Mouse (Mus musculus) neural tube, embryonic 15.5 days (tissue): ENCODE measurements around the gene Nudt3. TPM values are rescaled to one million over a fixed set of nuclear protein-coding genes. Genes with fewer than 3 reads are reported as not detected.

ENCODE experiments used
- ATAC-seq: fragments of 200-750 bp; cut with Nextera tagmentation; 2 replicates; pipeline ENCODE4 v1.8.0; 2017; ENCODE audit warnings: mild to moderate bottlenecking, moderate TSS enrichment, moderate library complexity; ENCODE audit not compliant: low FRiP score
- H3K27ac ChIP-seq: fragments of 300-500 bp; sonication (generic); replicated peaks from 2 replicates; pipeline ENCODE4 v1.5.1; 2015; ENCODE audit warnings: mild to moderate bottlenecking, inconsistent platforms
- H3K27me3 ChIP-seq: fragments of 300-500 bp; sonication (generic); replicated peaks from 2 replicates; pipeline ENCODE4 v1.6.1; 2015; ENCODE audit warnings: inconsistent platforms
- H3K36me3 ChIP-seq: fragments of 300-500 bp; sonication (generic); 2 replicates; pipeline ENCODE4 v1.6.1; 2015; ENCODE audit warnings: inconsistent platforms
- H3K4me1 ChIP-seq: fragments of 300-500 bp; sonication (generic); 2 replicates; pipeline ENCODE4 v1.6.1; 2015; ENCODE audit warnings: inconsistent platforms
- H3K4me2 ChIP-seq: fragments of 300-500 bp; sonication (generic); 2 replicates; pipeline ENCODE4 v1.6.1; 2015; ENCODE audit warnings: inconsistent platforms, mild to moderate bottlenecking, moderate library complexity
- H3K4me3 ChIP-seq: fragments of 300-500 bp; sonication (generic); replicated peaks from 2 replicates; pipeline ENCODE4 v1.5.1; 2015; ENCODE audit warnings: mild to moderate bottlenecking, inconsistent platforms
- H3K9ac ChIP-seq: fragments of 300-500 bp; sonication (generic); replicated peaks from 2 replicates; pipeline ENCODE4 v1.6.1; 2015; ENCODE audit warnings: mild to moderate bottlenecking, inconsistent platforms
- H3K9me3 ChIP-seq: fragments of 300-500 bp; sonication (generic); replicated peaks from 2 replicates; pipeline ENCODE4 v1.6.1; 2016; ENCODE audit warnings: inconsistent platforms
- WGBS: fragments of 180-500 bp; shearing (Covaris S2); methylation state at CpG from one replicate; pipeline ENCODE4 v1.1.7; 2015; ENCODE audit warnings: mixed read lengths; 5-methylcytosine and 5-hydroxymethylcytosine counted together
- polyA plus RNA-seq: library from polyadenylated mRNA; unstranded; fragments of >200 nt; fragmentation: Nextera tagmentation; extraction: Ambion mirVana; gene quantifications from 2 replicates; pipeline ENCODE4 v1.2.1, GENCODE M21; 2015

Gene Nudt3
- polyA plus RNA-seq, 1 experiment from 2014 or later: 253 TPM

DNA sequence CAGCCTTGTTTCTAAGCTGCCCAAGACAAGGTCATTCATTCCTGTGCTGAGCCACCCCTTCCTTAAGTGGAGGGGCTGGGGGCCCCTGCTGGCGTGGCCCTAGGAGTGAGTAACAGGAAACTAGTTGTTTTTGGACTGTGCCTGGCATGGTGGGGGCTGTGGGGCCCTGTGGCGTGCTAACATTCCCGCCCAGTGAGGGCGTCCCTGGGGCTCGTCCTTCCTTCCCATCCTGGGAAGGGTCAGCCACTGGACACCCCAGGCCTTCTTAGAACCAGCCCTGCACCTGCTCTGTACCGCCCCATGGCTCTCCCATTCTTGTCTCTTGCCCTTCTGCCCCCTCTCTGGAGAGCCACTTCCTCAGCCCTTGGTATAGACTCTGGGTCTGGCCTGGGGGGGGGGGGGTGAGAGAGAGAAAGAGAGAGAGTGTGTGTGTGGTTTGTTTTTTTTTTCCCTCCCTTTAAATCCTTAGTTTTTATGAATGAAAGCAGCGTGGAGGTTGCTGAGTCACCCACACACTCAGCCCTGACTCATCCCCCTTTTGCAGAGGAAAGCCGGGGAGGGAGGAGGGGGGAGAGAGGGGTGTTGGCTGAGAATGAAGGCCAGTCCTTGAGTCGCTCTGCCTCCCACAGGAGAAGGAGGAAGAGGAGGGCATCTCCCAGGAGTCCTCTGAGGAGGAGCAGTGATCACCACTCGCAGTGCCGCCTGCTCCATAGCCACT is 61.3 kb downstream of the Nudt3 start:
- no peaks in the 10 kb centered on the region for H3K9me3 ChIP-seq
- no peak for ATAC-seq
- H3K4me3 ChIP-seq: no peak overlapping the region
- H3K4me1 ChIP-seq: peaks cover 60% of the 10 kb centered on the region
- no peaks in the 10 kb centered on the region for H3K27me3 ChIP-seq
- H3K36me3 ChIP-seq: peaks cover 8% of the 10 kb centered on the region; the same call in 1 of the 2 replicates
- no peak overlapping the region for H3K4me2 ChIP-seq
- no peak overlapping the region for H3K9ac ChIP-seq
- H3K27ac ChIP-seq: no peak overlapping the region
- 71% methylated on average over 8 of the region's 11 CpGs for WGBS

DNA sequence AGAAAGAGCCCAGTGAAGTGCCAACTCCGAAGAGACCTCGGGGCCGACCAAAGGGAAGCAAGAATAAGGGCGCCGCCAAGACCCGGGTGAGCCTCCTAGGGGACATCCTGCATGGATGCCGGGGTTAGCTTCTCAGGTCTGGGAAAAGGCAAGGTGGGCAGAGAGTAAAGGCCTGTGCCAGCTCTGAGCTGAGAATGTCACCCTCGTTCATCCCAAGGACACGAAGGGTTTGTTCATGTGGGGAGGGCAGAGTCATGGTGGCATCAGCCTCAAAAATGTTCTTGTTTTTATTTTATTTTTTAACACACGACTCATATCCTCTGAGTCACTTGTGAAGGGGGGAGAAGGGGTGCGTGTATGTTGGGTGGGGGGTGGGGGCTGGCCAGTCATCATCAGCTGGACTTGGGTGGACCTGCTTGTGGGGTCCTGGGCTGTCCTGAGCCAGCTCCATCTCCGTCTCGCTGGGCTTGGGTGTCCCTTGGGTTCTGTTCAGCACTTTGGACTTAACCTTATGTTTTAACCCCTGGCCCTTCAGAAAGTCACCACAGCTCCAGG is 62.3 kb downstream of the Nudt3 start:
- H3K36me3 ChIP-seq: peaks cover 8% of the 10 kb centered on the region; the same call in 1 of the 2 replicates
- H3K9me3 ChIP-seq: no peaks in the 10 kb centered on the region
- no peak overlapping the region for H3K9ac ChIP-seq
- H3K4me1 ChIP-seq: peaks cover 53% of the 10 kb centered on the region
- WGBS: 85% methylated on average over 13 of the region's 13 CpGs
- no peaks in the 10 kb centered on the region for H3K27me3 ChIP-seq
- H3K4me3 ChIP-seq: no peak overlapping the region
- no peak overlapping the region for H3K4me2 ChIP-seq
- ATAC-seq: no peak
- no peak overlapping the region for H3K27ac ChIP-seq

DNA sequence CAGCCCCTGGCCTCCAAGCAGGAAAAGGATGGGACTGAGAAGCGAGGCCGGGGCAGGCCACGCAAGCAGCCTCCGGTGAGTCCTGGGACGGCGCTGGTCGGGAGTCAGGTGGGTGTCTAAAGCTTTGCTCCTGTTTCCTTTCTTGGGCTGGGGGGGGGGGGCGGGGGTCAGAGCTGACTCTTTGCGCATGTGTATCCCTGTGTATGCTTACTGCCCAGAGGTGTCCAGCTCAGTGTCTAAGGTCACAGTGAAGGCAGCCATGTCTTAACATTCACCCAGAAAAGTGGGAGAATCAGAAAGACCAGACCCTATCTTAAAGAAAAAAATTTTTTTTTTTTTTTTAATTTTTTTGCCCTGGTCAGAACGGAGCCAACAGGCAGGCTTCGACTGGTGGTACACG is 63.7 kb downstream of the Nudt3 start:
- Histone ChIP-seq H3K27me3 (peaks cover 13% of the 10 kb centered on the region), H3K9ac (no peak overlapping the region), H3K36me3 (peaks cover 8% of the 10 kb centered on the region; the same call in 1 of the 2 replicates), H3K9me3 (no peaks in the 10 kb centered on the region), H3K4me3 (no peak overlapping the region), H3K27ac (no peak overlapping the region), H3K4me2 (no peak overlapping the region), H3K4me1 (peaks cover 57% of the 10 kb centered on the region)
- 77% methylated on average over 12 of the region's 12 CpGs for WGBS
- ATAC-seq: no peak

DNA sequence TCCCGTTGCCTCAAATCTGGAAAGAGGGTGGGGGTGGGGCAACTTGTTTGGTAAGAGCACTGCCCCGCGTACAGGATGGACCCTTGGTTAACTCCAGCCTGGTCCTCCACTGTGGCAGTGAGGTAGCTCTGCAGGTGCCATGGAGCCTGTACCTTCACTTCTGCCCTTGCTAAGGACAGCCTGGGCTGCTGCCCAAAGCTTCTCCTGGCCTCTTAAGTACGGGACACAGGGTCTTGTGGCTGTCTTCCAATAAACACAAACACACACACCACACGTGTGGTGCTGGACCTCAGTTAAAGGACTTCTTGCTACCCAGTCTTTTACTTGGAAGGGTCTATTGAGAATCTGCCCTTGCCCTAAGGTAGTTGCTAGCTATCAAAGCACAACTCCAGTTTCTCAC is 64.5 kb downstream of the Nudt3 start:
- Histone ChIP-seq H3K27ac (no peak overlapping the region), H3K4me3 (peak overlapping the region; percentile 73; the same call in 1 of the 2 replicates), H3K4me2 (peak overlapping the region; percentile 84), H3K36me3 (peaks cover 8% of the 10 kb centered on the region; the same call in 1 of the 2 replicates), H3K27me3 (peaks cover 13% of the 10 kb centered on the region), H3K9ac (no peak overlapping the region), H3K9me3 (no peaks in the 10 kb centered on the region), H3K4me1 (peaks cover 49% of the 10 kb centered on the region)
- 15% methylated on average over 5 of the region's 5 CpGs for WGBS
- no peak for ATAC-seq

DNA sequence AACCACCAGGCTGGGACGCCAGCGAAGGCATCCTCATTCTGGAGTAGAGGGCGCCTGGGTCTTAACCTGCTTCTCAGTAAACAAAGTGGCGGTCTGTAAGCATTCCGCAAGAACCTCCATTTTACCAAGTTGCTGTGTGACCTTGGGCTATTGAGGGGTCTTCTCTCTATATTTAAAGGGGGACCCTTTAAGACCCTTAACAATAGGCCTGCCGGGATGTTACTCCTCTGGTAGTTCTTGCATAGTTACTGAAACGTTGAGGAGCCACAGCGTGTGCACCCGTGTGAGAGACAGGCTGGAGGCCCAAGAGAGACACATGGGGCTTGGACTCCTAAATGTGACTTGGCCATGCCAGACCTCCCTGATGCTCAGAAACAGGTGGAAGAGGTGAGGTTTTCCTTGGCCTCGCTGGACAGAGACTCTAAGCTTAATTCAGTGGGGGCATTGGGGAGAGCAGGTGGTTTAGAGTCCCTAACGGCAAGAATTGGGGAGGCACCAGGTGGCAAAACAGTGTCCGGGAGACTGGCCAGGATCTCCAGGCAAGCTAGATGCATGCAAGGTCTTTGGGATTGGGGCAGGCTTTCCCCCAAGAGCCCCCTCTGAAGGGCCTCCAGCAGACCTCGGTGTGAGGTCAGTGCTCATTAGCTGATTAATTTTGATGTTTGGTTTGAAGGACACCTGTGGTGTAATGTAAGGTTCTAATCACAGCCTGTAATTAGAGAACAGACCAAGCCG is 65.2 kb downstream of the Nudt3 start:
- ATAC-seq: no peak
- Histone ChIP-seq H3K9me3 (no peaks in the 10 kb centered on the region), H3K27ac (no peak overlapping the region), H3K27me3 (peaks cover 13% of the 10 kb centered on the region), H3K4me3 (peak overlapping the region; percentile 73), H3K4me1 (peaks cover 46% of the 10 kb centered on the region), H3K36me3 (peaks cover 8% of the 10 kb centered on the region; the same call in 1 of the 2 replicates), H3K9ac (peak overlapping the region; percentile 79), H3K4me2 (peak overlapping the region; percentile 84)
- 5% methylated on average over 14 of the region's 14 CpGs for WGBS

DNA sequence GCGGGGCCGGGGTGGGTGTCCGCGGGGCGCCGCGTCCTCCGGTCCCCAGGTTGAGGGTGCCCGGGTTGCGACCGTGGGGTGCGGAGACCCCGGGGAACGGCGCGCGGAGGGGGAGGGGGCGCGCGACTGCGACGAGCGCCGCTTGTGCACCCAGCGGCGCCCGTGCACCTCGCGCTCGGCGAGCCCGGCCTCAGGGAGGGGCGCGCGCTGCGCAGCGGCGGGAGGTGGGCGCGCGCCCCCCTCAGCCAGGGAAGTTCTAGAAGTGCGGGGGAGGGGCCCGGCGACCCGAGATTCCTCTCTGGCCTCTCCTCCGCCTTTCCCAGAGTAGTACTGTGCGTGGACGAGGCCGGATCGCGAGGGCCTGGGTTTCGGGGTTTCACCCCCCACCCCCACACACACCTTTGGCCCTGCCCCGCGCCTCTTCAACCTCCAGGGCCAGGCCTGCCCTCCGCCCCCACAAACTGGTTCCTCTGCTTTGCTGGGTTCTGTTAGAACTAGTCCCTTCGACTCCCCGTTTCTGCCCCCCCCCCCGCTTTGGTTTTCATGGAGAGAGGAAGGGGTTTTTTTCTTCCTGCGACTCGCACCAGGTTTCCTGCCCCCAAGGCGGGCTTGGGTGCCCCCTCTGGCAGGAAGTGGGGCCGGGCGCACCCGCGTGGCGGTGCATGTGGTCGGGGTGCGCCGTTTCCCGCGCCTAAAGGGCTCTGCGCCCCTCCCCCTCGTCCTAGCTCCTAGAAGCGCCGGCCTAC is 65.9 kb downstream of the Nudt3 start:
- Histone ChIP-seq H3K4me3 (peak overlapping the region; percentile 73), H3K9me3 (no peaks in the 10 kb centered on the region), H3K27ac (peak overlapping the region; percentile 91), H3K36me3 (peaks cover 8% of the 10 kb centered on the region; the same call in 1 of the 2 replicates), H3K4me1 (peaks cover 46% of the 10 kb centered on the region), H3K4me2 (peak overlapping the region; percentile 84), H3K27me3 (peaks cover 13% of the 10 kb centered on the region), H3K9ac (peak overlapping the region; percentile 79)
- peak; percentile 51 for ATAC-seq
- under 1% methylated on average over 67 of the region's 75 CpGs for WGBS

DNA sequence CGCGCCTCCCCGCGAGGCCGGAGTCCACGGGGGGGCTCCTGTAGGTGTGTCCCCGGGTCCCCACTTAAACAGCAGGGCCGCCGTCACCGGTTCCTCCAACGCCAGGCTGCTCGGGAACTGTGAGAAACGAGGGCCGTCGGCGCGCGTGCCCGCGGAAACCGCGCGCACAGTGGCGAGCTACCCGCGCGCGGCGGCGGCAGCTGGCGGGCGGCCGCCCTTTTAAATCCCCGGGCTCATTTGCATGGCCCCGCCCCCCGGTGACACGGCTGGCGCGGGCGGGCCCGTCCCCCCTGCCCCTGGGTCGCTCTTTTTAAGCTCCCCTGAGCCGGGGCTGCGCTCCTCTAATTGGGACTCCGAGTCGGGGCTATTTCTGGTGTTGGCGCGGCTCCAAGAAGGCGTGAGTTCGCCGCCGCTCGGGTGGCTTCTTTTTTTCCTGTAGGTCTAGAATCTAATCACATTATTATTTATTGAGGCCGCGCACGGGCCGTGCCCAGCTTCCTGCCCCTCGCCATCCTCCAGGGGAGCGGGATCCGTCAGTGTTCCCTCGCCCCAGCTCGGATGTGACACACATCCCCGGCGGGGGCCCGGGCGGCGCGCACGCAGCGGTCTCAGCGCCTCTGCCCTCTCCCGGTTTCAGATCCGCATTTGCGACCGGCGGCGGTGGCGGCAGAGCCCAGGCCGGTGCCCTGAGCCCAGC is 66.8 kb downstream of the Nudt3 start, which contains the start of gene Hmga1:
Hmga1 (plus strand) TSS at position 183 of the 697 bp plus-strand sequence.
- Histone ChIP-seq H3K27me3 (peaks cover 13% of the 10 kb centered on the region), H3K4me2 (peak within 1 kb of the TSS; percentile 84), H3K9me3 (no peaks in the 10 kb centered on the region), H3K4me3 (peak within 1 kb of the TSS; percentile 73), H3K27ac (peak within 1 kb of the TSS; percentile 91), H3K9ac (peak within 1 kb of the TSS; percentile 79), H3K4me1 (peaks cover 42% of the 10 kb centered on the region), H3K36me3 (peaks cover 3% of the 10 kb centered on the region; the same call in 1 of the 2 replicates)
- peak; percentile 73 for ATAC-seq
- under 1% methylated on average over 68 of the region's 79 CpGs for WGBS

DNA sequence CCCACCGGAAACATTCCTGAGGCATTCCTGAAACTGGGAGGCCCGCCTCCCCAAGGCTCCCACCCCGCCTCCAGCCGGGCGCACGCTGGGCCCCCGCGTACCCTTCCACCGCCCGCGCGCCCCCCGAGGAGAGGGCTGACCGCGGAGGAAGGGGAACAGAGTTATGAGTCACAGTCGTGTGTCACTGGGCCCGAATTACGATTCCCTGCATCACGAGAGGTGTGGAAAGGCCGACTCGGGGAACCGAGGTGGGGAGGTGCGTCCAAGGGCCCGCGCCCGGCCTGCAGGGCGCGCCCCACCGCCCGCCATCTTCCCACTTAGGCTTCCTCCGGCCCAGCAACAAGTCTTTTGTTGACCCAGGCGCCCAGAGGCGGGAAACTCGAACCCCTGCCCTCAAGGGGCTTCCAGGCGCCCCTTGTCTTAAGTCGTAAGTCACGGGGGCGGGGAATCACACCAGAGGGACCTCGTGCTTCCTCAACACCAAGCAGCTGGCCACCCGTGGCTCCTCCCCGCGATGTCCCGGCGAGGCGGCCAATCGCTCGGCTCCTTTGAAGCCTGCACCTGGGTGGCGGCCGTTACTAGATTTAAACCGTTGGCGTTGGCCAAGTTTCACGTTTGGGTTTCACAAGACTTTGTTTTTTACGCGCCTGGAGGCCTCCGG is 67.7 kb downstream of the Nudt3 start:
- Histone ChIP-seq H3K36me3 (no peaks in the 10 kb centered on the region), H3K4me1 (peaks cover 38% of the 10 kb centered on the region), H3K9ac (no peak overlapping the region; the same call in 1 of the 2 replicates), H3K4me3 (peak overlapping the region; percentile 73), H3K4me2 (peak overlapping the region; percentile 84), H3K9me3 (no peaks in the 10 kb centered on the region), H3K27ac (peak overlapping the region; percentile 91; the same call in 1 of the 2 replicates), H3K27me3 (peaks cover 13% of the 10 kb centered on the region)
- under 1% methylated on average over 54 of the region's 55 CpGs for WGBS
- no peak for ATAC-seq

DNA sequence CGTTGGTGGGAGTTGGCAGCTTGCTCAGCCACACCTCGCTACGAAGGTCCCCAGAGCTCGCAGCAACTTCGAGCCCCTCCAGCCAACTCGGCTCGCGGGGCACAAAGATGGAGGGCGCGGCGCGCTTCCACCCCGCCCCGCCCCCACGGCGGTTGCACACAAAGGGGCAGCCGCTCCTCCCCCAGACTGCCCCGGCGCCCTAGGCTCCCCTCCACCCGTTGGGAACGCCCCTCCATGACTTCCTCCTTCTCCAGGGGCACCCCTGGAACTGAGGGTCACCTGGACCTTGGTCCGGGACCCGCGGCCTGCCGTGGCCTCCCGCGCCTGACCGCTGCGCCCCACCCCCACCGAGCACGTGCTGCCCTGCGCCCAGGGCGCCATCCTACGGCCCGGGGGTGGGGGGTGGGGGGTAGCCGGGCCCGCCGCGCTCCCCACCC is 68.2 kb downstream of the Nudt3 start:
- H3K27me3 ChIP-seq: peaks cover 13% of the 10 kb centered on the region
- no peak for ATAC-seq
- H3K4me2 ChIP-seq: peak overlapping the region; percentile 84
- under 1% methylated on average over 37 of the region's 39 CpGs for WGBS
- H3K9me3 ChIP-seq: no peaks in the 10 kb centered on the region
- no peak overlapping the region; the same call in 1 of the 2 replicates for H3K9ac ChIP-seq
- peak overlapping the region; percentile 91; the same call in 1 of the 2 replicates for H3K27ac ChIP-seq
- H3K4me3 ChIP-seq: peak overlapping the region; percentile 73
- H3K4me1 ChIP-seq: peaks cover 38% of the 10 kb centered on the region
- H3K36me3 ChIP-seq: no peaks in the 10 kb centered on the region
